ENCODE assay signal across 10 mouse cellular contexts in genomic region chr16:21353545-21353944, GRCm38 (mm10).
DNase-seq lines count a peak whose midpoint lies in the region; ATAC-seq lines count a peak whose summit lies in the region.
"Had no signal": no experiment of that assay in that cellular context is flagged by ENCODE, and none has a peak within 500 bp of the region (broad histone marks: within the 10 kb centered on the region; RNA-seq: fewer than 3 reads in every experiment).

No protein-coding gene starts in this region.

- 17% methylated on average over 6 of the region's 6 CpGs for WGBS in hindbrain, embryonic 10.5 days
- WGBS in hindbrain, embryonic 12.5 days, result 19% methylated on average over 6 of the region's 6 CpGs
- 13% methylated on average over 6 of the region's 6 CpGs for WGBS in limb, embryonic 10.5 days

- H3K36me3 ChIP-seq in hindbrain, embryonic 10.5 days, result no peaks in the 10 kb centered on the region
- no peaks in the 10 kb centered on the region for H3K36me3 ChIP-seq in hindbrain, embryonic 12.5 days
- no peaks in the 10 kb centered on the region for H3K36me3 ChIP-seq in limb, embryonic 10.5 days

- no peaks in the 10 kb centered on the region for H3K9me3 ChIP-seq in hindbrain, embryonic 10.5 days
- no peaks in the 10 kb centered on the region for H3K9me3 ChIP-seq in hindbrain, embryonic 12.5 days (replicated peaks)
- H3K9me3 ChIP-seq in limb, embryonic 10.5 days (replicated peaks), result no peaks in the 10 kb centered on the region

- DNase-seq in hindbrain, embryonic 10.5 days (ENCODE audit: low spot score), result peak; percentile 15
- peak; percentile 44 for DNase-seq in 3134 (ENCODE audit: extremely low read depth, insufficient read length, low spot score)
- peak; percentile 64 for DNase-seq in embryo, embryonic 10.5 days (ENCODE audit: low spot score)
- peak; percentile 58 for DNase-seq in limb, embryonic 10.5 days (ENCODE audit: low spot score)
- no peak for DNase-seq in heart, adult 18-20 months
- DNase-seq in thymus, postnatal 10 days (ENCODE audit: low spot score in 2 of 2), result no peak
- no peak for DNase-seq in ovary, adult 18-20 months (ENCODE audit: low spot score)
- DNase-seq: thymus, postnatal 36 days had no signal

- H3K4me2 ChIP-seq in hindbrain, embryonic 12.5 days (replicated peaks), result no peak overlapping the region

- ATAC-seq in hindbrain, embryonic 12.5 days (ENCODE audit: low FRiP score), result no peak
- ATAC-seq: intestine, embryonic 16.5 days had no signal

- H3K4me3 ChIP-seq in hindbrain, embryonic 10.5 days, result no peak overlapping the region
- H3K4me3 ChIP-seq in hindbrain, embryonic 12.5 days, result no peak overlapping the region
- peak overlapping the region; percentile 6; the same call in 1 of the 2 replicates for H3K4me3 ChIP-seq in limb, embryonic 10.5 days

- no peak overlapping the region for H3K9ac ChIP-seq in hindbrain, embryonic 12.5 days

- H3K27ac ChIP-seq in hindbrain, embryonic 10.5 days, result no peak overlapping the region
- no peak overlapping the region for H3K27ac ChIP-seq in hindbrain, embryonic 12.5 days
- peak overlapping the region; percentile 59; the same call in 1 of the 2 replicates for H3K27ac ChIP-seq in limb, embryonic 10.5 days

- H3K4me1 ChIP-seq in hindbrain, embryonic 10.5 days (replicated peaks), result peaks cover 20% of the 10 kb centered on the region
- peaks cover 16% of the 10 kb centered on the region; the same call in 1 of the 2 replicates for H3K4me1 ChIP-seq in hindbrain, embryonic 12.5 days
- peaks cover 30% of the 10 kb centered on the region for H3K4me1 ChIP-seq in limb, embryonic 10.5 days

- no peaks in the 10 kb centered on the region for H3K27me3 ChIP-seq in hindbrain, embryonic 10.5 days (ENCODE audit: insufficient read depth, poor library complexity, severe bottlenecking)
- no peaks in the 10 kb centered on the region for H3K27me3 ChIP-seq in hindbrain, embryonic 12.5 days
- no peaks in the 10 kb centered on the region for H3K27me3 ChIP-seq in limb, embryonic 10.5 days (ENCODE audit: low read depth, poor library complexity, severe bottlenecking)

Comparison
In these comparisons a context has a peak if more than half of its experiments do, and no peak if none do; other contexts are left out.
1. DNase-seq: peak in hindbrain, embryonic 10.5 days (single experiment), 3134 (single experiment), embryo, embryonic 10.5 days (single experiment) and limb, embryonic 10.5 days (single experiment); none in heart, adult 18-20 months (0 of 2), thymus, postnatal 10 days (0 of 2) and ovary, adult 18-20 months (single experiment).